Mouse (Mus musculus): ENCODE data around the gene Stra6.

Gene Stra6

GRCm38 (mm10) chr9:58133893-58134884, 70.6 kb downstream of the Stra6 start:
- no peak for DNase-seq (ENCODE audit: low spot score)

- DNase-seq (ENCODE audit: low spot score) = no peak
Observed at GRCm38 (mm10) chr9:58134906-58135305, 71.3 kb downstream of the Stra6 start.

GRCm38 (mm10) chr9:58135921-58136321, 72.3 kb downstream of the Stra6 start:
- no peak for DNase-seq (ENCODE audit: low spot score)

GRCm38 (mm10) chr9:58139947-58140346, 76.4 kb downstream of the Stra6 start:
- DNase-seq (ENCODE audit: low spot score) = no peak

- DNase-seq (ENCODE audit: low spot score) = no peak
Observed at GRCm38 (mm10) chr9:58143419-58143818, 79.8 kb downstream of the Stra6 start.

GRCm38 (mm10) chr9:58144664-58145063, 81.1 kb downstream of the Stra6 start:
- DNase-seq (ENCODE audit: low spot score) = no peak

- no peak for DNase-seq (ENCODE audit: low spot score)
Observed at GRCm38 (mm10) chr9:58145417-58145816, 81.8 kb downstream of the Stra6 start.

- no peak for DNase-seq (ENCODE audit: low spot score)
Observed at GRCm38 (mm10) chr9:58148806-58149205, 85.2 kb downstream of the Stra6 start.

GRCm38 (mm10) chr9:58150733-58151361, 87.3 kb downstream of the Stra6 start:
- no peak for DNase-seq (ENCODE audit: low spot score)

GRCm38 (mm10) chr9:58153095-58153494, 89.5 kb downstream of the Stra6 start:
- DNase-seq (ENCODE audit: low spot score) = no peak

GRCm38 (mm10) chr9:58155366-58155765, 91.8 kb downstream of the Stra6 start:
- no peak for DNase-seq (ENCODE audit: low spot score)

GRCm38 (mm10) chr9:58156819-58157560, 93.4 kb downstream of the Stra6 start:
- DNase-seq (ENCODE audit: low spot score) = no peak

- DNase-seq (ENCODE audit: low spot score) = no peak
Observed at GRCm38 (mm10) chr9:58157838-58158237, 94.2 kb downstream of the Stra6 start.

- DNase-seq (ENCODE audit: low spot score) = no peak
Observed at GRCm38 (mm10) chr9:58158541-58159311, 95.1 kb downstream of the Stra6 start.

- DNase-seq (ENCODE audit: low spot score) = no peak
Observed at GRCm38 (mm10) chr9:58159855-58160254, 96.3 kb downstream of the Stra6 start.

GRCm38 (mm10) chr9:58160315-58160714, 96.7 kb downstream of the Stra6 start:
- DNase-seq (ENCODE audit: low spot score) = no peak

GRCm38 (mm10) chr9:58162173-58162572, 98.6 kb downstream of the Stra6 start:
- DNase-seq (ENCODE audit: low spot score) = no peak

- DNase-seq (ENCODE audit: low spot score) = no peak
Observed at GRCm38 (mm10) chr9:58163146-58163545, 99.6 kb downstream of the Stra6 start.

- DNase-seq (ENCODE audit: low spot score) = no peak
Observed at GRCm38 (mm10) chr9:58165779-58166178, 102.2 kb downstream of the Stra6 start.

GRCm38 (mm10) chr9:58168880-58169279, 105.3 kb downstream of the Stra6 start:
- DNase-seq (ENCODE audit: low spot score) = no peak

GRCm38 (mm10) chr9:58169426-58169825, 105.8 kb downstream of the Stra6 start:
- no peak for DNase-seq (ENCODE audit: low spot score)

- DNase-seq (ENCODE audit: low spot score) = no peak
Observed at GRCm38 (mm10) chr9:58172863-58173262, 109.3 kb downstream of the Stra6 start.

Data from layer of hippocampus, adult 9-10 months (tissue).